Mouse (Mus musculus): ENCODE measurements around the gene Aifm1. TPM values are rescaled to one million over a fixed set of nuclear protein-coding genes. Genes with fewer than 3 reads are reported as not detected.

The Aifm1 gene
- total RNA-seq, 1 experiment, result 88.9 TPM

GRCm38 (mm10) chrX:48453736-48454494, 59.4 kb downstream of the Aifm1 start:
- in situ Hi-C loops (cut with MboI; ENCODE audit: low sequenced_read_pairs in 2 of 2, unreplicated experiment in 2 of 2), result no loop called here
- DNase-seq (ENCODE audit: low read depth, low spot score), result no peak
- Histone ChIP-seq H3K36me3 (ENCODE audit: control insufficient read depth, insufficient read depth, low read length, poor library complexity, severe bottlenecking) (no peaks in the 10 kb centered on the region), H3K4me3 (ENCODE audit: insufficient read depth in 1 of 2, low read depth in 1 of 2, low read length in 2 of 2, poor library complexity in 1 of 2, severe bottlenecking in 1 of 2) (peak overlapping the region; percentile 72 to 81), H3K4me1 (ENCODE audit: control insufficient read depth in 2 of 2, insufficient read depth in 2 of 2, low read length in 2 of 2, poor library complexity in 1 of 2) (peaks cover 0 to 6% of the 10 kb centered on the region in 2 experiments; a peak in 1 of 4 replicates), H3K9ac (ENCODE audit: insufficient read depth, low read depth, low read length, poor library complexity, severe bottlenecking) (peak overlapping the region; percentile 74), H3K9me3 (ENCODE audit: control insufficient read depth, insufficient read depth, low read depth, low read length) (no peaks in the 10 kb centered on the region), H3K27ac (ENCODE audit: insufficient read depth, low read depth, low read length, poor library complexity, severe bottlenecking) (no peak overlapping the region)
- no peak for TF ChIP-seq HCFC1 (IDR thresholded peaks at IDR 0.05; ENCODE audit: borderline replicate concordance, insufficient read depth, low read length)
- no peak for TF ChIP-seq ZC3H11A (IDR thresholded peaks at IDR 0.05; ENCODE audit: borderline replicate concordance, low read depth, low read length)
- no peak for TF ChIP-seq CHD2 (IDR thresholded peaks at IDR 0.05; ENCODE audit: low read depth, low read length)

GRCm38 (mm10) chrX:48452931-48453673, 60.3 kb downstream of the Aifm1 start:
- Histone ChIP-seq H3K9me3 (ENCODE audit: control insufficient read depth, insufficient read depth, low read depth, low read length) (no peaks in the 10 kb centered on the region), H3K4me1 (ENCODE audit: control insufficient read depth in 2 of 2, insufficient read depth in 2 of 2, low read length in 2 of 2, poor library complexity in 1 of 2) (peaks cover 0 to 6% of the 10 kb centered on the region in 2 experiments; a peak in 1 of 4 replicates), H3K9ac (ENCODE audit: insufficient read depth, low read depth, low read length, poor library complexity, severe bottlenecking) (peak overlapping the region; percentile 74), H3K4me3 (ENCODE audit: insufficient read depth in 1 of 2, low read depth in 1 of 2, low read length in 2 of 2, poor library complexity in 1 of 2, severe bottlenecking in 1 of 2) (peak overlapping the region; percentile 62 to 81), H3K27ac (ENCODE audit: insufficient read depth, low read depth, low read length, poor library complexity, severe bottlenecking) (no peak overlapping the region), H3K36me3 (ENCODE audit: control insufficient read depth, insufficient read depth, low read length, poor library complexity, severe bottlenecking) (no peaks in the 10 kb centered on the region)
- in situ Hi-C loops (cut with MboI; ENCODE audit: low sequenced_read_pairs in 2 of 2, unreplicated experiment in 2 of 2), result no loop called here
- TF ChIP-seq HCFC1 (IDR thresholded peaks at IDR 0.05; ENCODE audit: borderline replicate concordance, insufficient read depth, low read length) (no peak), ZC3H11A (IDR thresholded peaks at IDR 0.05; ENCODE audit: borderline replicate concordance, low read depth, low read length) (no peak)
- DNase-seq (ENCODE audit: low read depth, low spot score), result no peak

- Histone ChIP-seq H3K4me3 (ENCODE audit: insufficient read depth in 1 of 2, low read depth in 1 of 2, low read length in 2 of 2, poor library complexity in 1 of 2, severe bottlenecking in 1 of 2) (peak overlapping the region; percentile 62 to 81; a peak in 2 of 4 replicates), H3K4me1 (ENCODE audit: control insufficient read depth in 2 of 2, insufficient read depth in 2 of 2, low read length in 2 of 2, poor library complexity in 1 of 2) (peaks cover 0 to 6% of the 10 kb centered on the region in 2 experiments; a peak in 1 of 4 replicates), H3K9me3 (ENCODE audit: control insufficient read depth, insufficient read depth, low read depth, low read length) (no peaks in the 10 kb centered on the region), H3K9ac (ENCODE audit: insufficient read depth, low read depth, low read length, poor library complexity, severe bottlenecking) (0 out of 2 replicates have a peak overlapping the region, but pooled peaks have one; percentile 74), H3K27ac (ENCODE audit: insufficient read depth, low read depth, low read length, poor library complexity, severe bottlenecking) (no peak overlapping the region), H3K36me3 (ENCODE audit: control insufficient read depth, insufficient read depth, low read length, poor library complexity, severe bottlenecking) (no peaks in the 10 kb centered on the region)
- in situ Hi-C loops (cut with MboI; ENCODE audit: low sequenced_read_pairs in 2 of 2, unreplicated experiment in 2 of 2), result no loop called here
- no peak for TF ChIP-seq HCFC1 (IDR thresholded peaks at IDR 0.05; ENCODE audit: borderline replicate concordance, insufficient read depth, low read length)
- TF ChIP-seq ZC3H11A (IDR thresholded peaks at IDR 0.05; ENCODE audit: borderline replicate concordance, low read depth, low read length), result no peak
- no peak for TF ChIP-seq ZNF384 (IDR thresholded peaks at IDR 0.05; ENCODE audit: low read depth, low read length)
- no peak for TF ChIP-seq CHD2 (IDR thresholded peaks at IDR 0.05; ENCODE audit: low read depth, low read length)
- TF ChIP-seq MAFK (IDR thresholded peaks at IDR 0.05; ENCODE audit: insufficient read depth, low read depth, low read length), result no peak
- no peak for DNase-seq (ENCODE audit: low read depth, low spot score)
These were observed 61.0 kb downstream of the Aifm1 start for GRCm38 (mm10) chrX:48452231-48452890.

GRCm38 (mm10) chrX:48449646-48450045, 63.7 kb downstream of the Aifm1 start:
- in situ Hi-C loops (cut with MboI; ENCODE audit: low sequenced_read_pairs in 2 of 2, unreplicated experiment in 2 of 2), result no loop called here
- Histone ChIP-seq H3K27ac (ENCODE audit: insufficient read depth, low read depth, low read length, poor library complexity, severe bottlenecking) (no peak overlapping the region), H3K4me3 (ENCODE audit: insufficient read depth in 1 of 2, low read depth in 1 of 2, low read length in 2 of 2, poor library complexity in 1 of 2, severe bottlenecking in 1 of 2) (no peak overlapping the region), H3K9ac (ENCODE audit: insufficient read depth, low read depth, low read length, poor library complexity, severe bottlenecking) (no peak overlapping the region), H3K4me1 (ENCODE audit: control insufficient read depth in 2 of 2, insufficient read depth in 2 of 2, low read length in 2 of 2, poor library complexity in 1 of 2) (peaks cover 0 to 6% of the 10 kb centered on the region in 2 experiments; a peak in 1 of 4 replicates), H3K36me3 (ENCODE audit: control insufficient read depth, insufficient read depth, low read length, poor library complexity, severe bottlenecking) (no peaks in the 10 kb centered on the region), H3K9me3 (ENCODE audit: control insufficient read depth, insufficient read depth, low read depth, low read length) (no peaks in the 10 kb centered on the region)
- DNase-seq (ENCODE audit: low read depth, low spot score), result no peak
- no peak for TF ChIP-seq ZNF384 (IDR thresholded peaks at IDR 0.05; ENCODE audit: low read depth, low read length)
- TF ChIP-seq HCFC1 (IDR thresholded peaks at IDR 0.05; ENCODE audit: borderline replicate concordance, insufficient read depth, low read length), result no peak
- TF ChIP-seq MAFK (IDR thresholded peaks at IDR 0.05; ENCODE audit: insufficient read depth, low read depth, low read length), result no peak
- TF ChIP-seq CHD2 (IDR thresholded peaks at IDR 0.05; ENCODE audit: low read depth, low read length), result no peak
- no peak for TF ChIP-seq ZC3H11A (IDR thresholded peaks at IDR 0.05; ENCODE audit: borderline replicate concordance, low read depth, low read length)
